Mouse (Mus musculus) liver, adult 2 months (tissue): Measurements from ENCODE around the gene Art3.

ENCODE experiments used
- CTCF ChIP-seq: fragments of 200-500 bp; IDR thresholded peaks from 2 replicates; pipeline ENCODE4 v1.5.1; 2011; ENCODE audit warnings: low read depth, low read length, control low read depth
- POLR2A ChIP-seq: fragments of 200-500 bp; IDR thresholded peaks from 2 replicates; pipeline ENCODE4 v1.6.1; 2011; ENCODE audit warnings: low read length, control low read depth; ENCODE audit not compliant: insufficient read depth; ENCODE audit errors: extremely low read depth

- TF ChIP-seq CTCF (no peak), POLR2A (no peak)
These were observed 34.9 kb downstream of the Art3 start for GRCm38 (mm10) chr5:92366565-92366964.
